Mouse (Mus musculus) liver, postnatal 0 days (tissue): Measurements from ENCODE around the gene Tshz2. TPM values are rescaled to one million over a fixed set of nuclear protein-coding genes. Genes with fewer than 3 reads are reported as not detected.

Source experiments
- ATAC-seq: fragments of 200-750 bp; cut with Nextera tagmentation; 2 replicates; pipeline ENCODE4 v1.8.0; 2017; ENCODE audit warnings: mild to moderate bottlenecking, moderate library complexity
- DNase-seq: peaks from one replicate; pipeline ENCODE4 v3.0.0-alpha.2; 2016
- H3K27ac ChIP-seq: fragments of 300-500 bp; sonication (generic); 2 replicates; pipeline ENCODE4 v1.5.1; 2014; ENCODE audit warnings: antibody characterized with exemption, moderate library complexity, mild to moderate bottlenecking, low read depth
- H3K27me3 ChIP-seq: fragments of 300-500 bp; sonication (generic); 2 replicates; pipeline ENCODE4 v1.6.1; 2014; ENCODE audit warnings: low read length, control low read depth, mixed read lengths; ENCODE audit not compliant: insufficient read depth
- H3K36me3 ChIP-seq: fragments of 300-500 bp; sonication (generic); replicated peaks from 2 replicates; pipeline ENCODE4 v1.6.1; 2014; ENCODE audit warnings: mild to moderate bottlenecking, control low read depth, low read length, moderate library complexity, mixed read lengths; ENCODE audit not compliant: insufficient read depth
- H3K4me1 ChIP-seq: fragments of 300-500 bp; sonication (generic); 2 replicates; pipeline ENCODE4 v1.6.1; 2014; ENCODE audit warnings: antibody characterized with exemption, mild to moderate bottlenecking, control low read depth; ENCODE audit not compliant: insufficient read depth
- H3K4me2 ChIP-seq: fragments of 300-500 bp; sonication (generic); 2 replicates; pipeline ENCODE4 v1.6.1; 2014; ENCODE audit warnings: low read depth, mild to moderate bottlenecking, low read length, moderate library complexity, mixed read lengths
- H3K4me3 ChIP-seq: fragments of 300-500 bp; sonication (generic); 2 replicates; pipeline ENCODE4 v1.5.1; 2014; ENCODE audit warnings: low read depth, low read length
- H3K9ac ChIP-seq: fragments of 300-500 bp; sonication (generic); replicated peaks from 2 replicates; pipeline ENCODE4 v1.6.1; 2014; ENCODE audit warnings: mild to moderate bottlenecking, moderate library complexity
- H3K9me3 ChIP-seq: fragments of 300-500 bp; sonication (generic); 2 replicates; pipeline ENCODE4 v1.6.1; 2016; ENCODE audit warnings: mild to moderate bottlenecking, control low read depth, low read length, mixed read lengths
- CTCF ChIP-seq: sonication (generic); IDR thresholded peaks from 2 replicates; pipeline ENCODE4 v1.5.1; 2016; ENCODE audit warnings: antibody characterized with exemption, low read depth
- EP300 ChIP-seq: IDR thresholded peaks from 2 replicates; pipeline ENCODE4 v1.6.1; 2016; ENCODE audit warnings: antibody characterized with exemption, low read depth, mild to moderate bottlenecking
- WGBS: fragments of 180-500 bp; shearing (Covaris S2); extraction: QIAGEN DNeasy Blood & Tissue Kit; methylation state at CpG from one replicate; pipeline ENCODE4 v1.1.7; 2014; ENCODE audit not compliant: insufficient replicate concordance; 5-methylcytosine and 5-hydroxymethylcytosine counted together
- polyA plus RNA-seq: library from polyadenylated mRNA; unstranded; fragments of >200 nt; fragmentation: Nextera tagmentation; extraction: Ambion mirVana; gene quantifications from 2 replicates; pipeline ENCODE4 v1.2.1, GENCODE M21; 2015

The Tshz2 gene
- polyA plus RNA-seq, 1 experiment from 2014 or later = 1.5 TPM

- Histone ChIP-seq H3K4me3 (no peak overlapping the region), H3K27ac (no peak overlapping the region), H3K4me2 (0 out of 2 replicates have a peak overlapping the region, but pooled peaks have one; percentile 18), H3K9ac (no peak overlapping the region), H3K4me1 (peaks cover 5% of the 10 kb centered on the region; the same call in 1 of the 2 replicates), H3K9me3 (no peaks in the 10 kb centered on the region), H3K27me3 (no peaks in the 10 kb centered on the region), H3K36me3 (no peaks in the 10 kb centered on the region)
- ATAC-seq (peak; percentile 72), DNase-seq (no peak)
- 47% methylated on average over 4 of the region's 4 CpGs for WGBS
- TF ChIP-seq CTCF (no peak), EP300 (0 out of 2 replicates have a peak, but pooled peaks have one; percentile 10)
Measured at GRCm38 (mm10) chr2:169743910-169744309, 111.1 kb downstream of the Tshz2 start.

- no peak overlapping the region for H3K4me2 ChIP-seq
- ATAC-seq = no peak
Measured at GRCm38 (mm10) chr2:169747114-169747642, 114.4 kb downstream of the Tshz2 start.

GRCm38 (mm10) chr2:169749331-169749945, 116.6 kb downstream of the Tshz2 start:
- H3K9ac ChIP-seq = no peak overlapping the region
- no peak overlapping the region for H3K4me2 ChIP-seq
- H3K36me3 ChIP-seq = no peaks in the 10 kb centered on the region
- H3K4me1 ChIP-seq = peaks cover 3% of the 10 kb centered on the region; the same call in 1 of the 2 replicates
- no peak for ATAC-seq
- 67% methylated on average over 16 of the region's 16 CpGs for WGBS
- H3K9me3 ChIP-seq = no peaks in the 10 kb centered on the region
- no peaks in the 10 kb centered on the region for H3K27me3 ChIP-seq
- H3K4me3 ChIP-seq = no peak overlapping the region
- no peak for TF ChIP-seq EP300
- no peak for TF ChIP-seq CTCF
- DNase-seq = no peak
- peak overlapping the region; percentile 39; the same call in 1 of the 2 replicates for H3K27ac ChIP-seq

More at GRCm38 (mm10) chr2:169747114-169747642, 114.4 kb downstream of the Tshz2 start:
- H3K9ac ChIP-seq = no peak overlapping the region
- TF ChIP-seq CTCF (no peak), EP300 (no peak)
- no peaks in the 10 kb centered on the region for H3K36me3 ChIP-seq
- no peak overlapping the region for H3K4me3 ChIP-seq
- no peak for DNase-seq
- H3K27ac ChIP-seq = no peak overlapping the region
- no peaks in the 10 kb centered on the region for H3K9me3 ChIP-seq
- H3K4me1 ChIP-seq = peaks cover 9% of the 10 kb centered on the region; the same call in 1 of the 2 replicates
- no peaks in the 10 kb centered on the region for H3K27me3 ChIP-seq
- 66% methylated on average over 7 of the region's 7 CpGs for WGBS

- ATAC-seq (peak; percentile 75), DNase-seq (peak; percentile 28)
Measured at GRCm38 (mm10) chr2:169750574-169751491, 118.0 kb downstream of the Tshz2 start.

GRCm38 (mm10) chr2:169752126-169752525, 119.3 kb downstream of the Tshz2 start:
- no peaks in the 10 kb centered on the region for H3K9me3 ChIP-seq
- WGBS = 83% methylated on average over 9 of the region's 9 CpGs
- H3K27ac ChIP-seq = no peak overlapping the region
- no peaks in the 10 kb centered on the region for H3K27me3 ChIP-seq
- no peaks in the 10 kb centered on the region for H3K36me3 ChIP-seq
- no peak for DNase-seq
- no peak overlapping the region for H3K4me3 ChIP-seq
- no peak overlapping the region for H3K4me2 ChIP-seq
- no peak for ATAC-seq
- H3K4me1 ChIP-seq = peaks cover 10% of the 10 kb centered on the region; the same call in 1 of the 2 replicates
- TF ChIP-seq CTCF = no peak
- no peak for TF ChIP-seq EP300
- H3K9ac ChIP-seq = no peak overlapping the region

More at GRCm38 (mm10) chr2:169750574-169751491, 118.0 kb downstream of the Tshz2 start:
- H3K36me3 ChIP-seq = no peaks in the 10 kb centered on the region
- no peak overlapping the region for H3K4me2 ChIP-seq
- H3K4me1 ChIP-seq = peaks cover 10% of the 10 kb centered on the region; the same call in 1 of the 2 replicates
- H3K27ac ChIP-seq = peak overlapping the region; percentile 45
- TF ChIP-seq CTCF (no peak), EP300 (no peak; the same call in 1 of the 2 replicates)
- WGBS = 54% methylated on average over 15 of the region's 15 CpGs
- H3K9me3 ChIP-seq = no peaks in the 10 kb centered on the region
- no peak overlapping the region for H3K4me3 ChIP-seq
- H3K27me3 ChIP-seq = no peaks in the 10 kb centered on the region
- no peak overlapping the region for H3K9ac ChIP-seq

- Histone ChIP-seq H3K4me3 (no peak overlapping the region), H3K4me1 (peaks cover 10% of the 10 kb centered on the region; the same call in 1 of the 2 replicates), H3K27ac (no peak overlapping the region), H3K27me3 (no peaks in the 10 kb centered on the region), H3K36me3 (no peaks in the 10 kb centered on the region), H3K9me3 (no peaks in the 10 kb centered on the region), H3K4me2 (no peak overlapping the region), H3K9ac (no peak overlapping the region)
- no peak for ATAC-seq
- no peak for DNase-seq
- no peak for TF ChIP-seq CTCF
- TF ChIP-seq EP300 = no peak
- WGBS = 77% methylated on average over 9 of the region's 9 CpGs
Measured at GRCm38 (mm10) chr2:169753432-169753831, 120.6 kb downstream of the Tshz2 start.
